Mouse (Mus musculus) lung, postnatal 0 days (tissue): Measurements from ENCODE around the gene Crb2.

Experiments used
- CTCF ChIP-seq: IDR thresholded peaks from 2 replicates; pipeline ENCODE4 v1.5.1; 2016; ENCODE audit warnings: antibody characterized with exemption, mild to moderate bottlenecking
- EP300 ChIP-seq: IDR thresholded peaks from 2 replicates; pipeline ENCODE4 v1.6.1; 2016; ENCODE audit warnings: antibody characterized with exemption, mild to moderate bottlenecking, control low read depth

DNA sequence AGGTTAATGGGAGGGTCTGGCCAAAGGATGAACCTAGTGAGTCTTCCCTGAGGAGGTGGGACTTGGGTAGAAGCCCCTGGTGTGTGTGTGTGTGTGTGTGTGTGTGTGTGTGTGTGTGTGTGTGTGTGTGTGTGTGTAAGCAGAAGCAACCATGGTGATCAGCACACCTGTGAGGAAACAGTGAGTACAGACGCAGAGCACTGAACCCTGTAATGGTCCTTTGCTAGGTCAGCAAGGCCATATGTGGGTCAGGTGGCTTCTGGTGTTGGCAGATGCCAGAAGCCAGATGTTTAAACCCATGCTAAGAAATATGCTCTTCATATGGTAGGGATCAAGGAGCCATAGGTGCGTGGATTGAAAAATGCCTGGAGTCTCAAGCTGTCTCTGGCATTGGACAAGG lies 11.5 kb upstream of the Crb2 start:
- TF ChIP-seq EP300 (no peak), CTCF (no peak)
